13 mouse cellular contexts compared by ENCODE assay signal in the genomic region with DNA sequence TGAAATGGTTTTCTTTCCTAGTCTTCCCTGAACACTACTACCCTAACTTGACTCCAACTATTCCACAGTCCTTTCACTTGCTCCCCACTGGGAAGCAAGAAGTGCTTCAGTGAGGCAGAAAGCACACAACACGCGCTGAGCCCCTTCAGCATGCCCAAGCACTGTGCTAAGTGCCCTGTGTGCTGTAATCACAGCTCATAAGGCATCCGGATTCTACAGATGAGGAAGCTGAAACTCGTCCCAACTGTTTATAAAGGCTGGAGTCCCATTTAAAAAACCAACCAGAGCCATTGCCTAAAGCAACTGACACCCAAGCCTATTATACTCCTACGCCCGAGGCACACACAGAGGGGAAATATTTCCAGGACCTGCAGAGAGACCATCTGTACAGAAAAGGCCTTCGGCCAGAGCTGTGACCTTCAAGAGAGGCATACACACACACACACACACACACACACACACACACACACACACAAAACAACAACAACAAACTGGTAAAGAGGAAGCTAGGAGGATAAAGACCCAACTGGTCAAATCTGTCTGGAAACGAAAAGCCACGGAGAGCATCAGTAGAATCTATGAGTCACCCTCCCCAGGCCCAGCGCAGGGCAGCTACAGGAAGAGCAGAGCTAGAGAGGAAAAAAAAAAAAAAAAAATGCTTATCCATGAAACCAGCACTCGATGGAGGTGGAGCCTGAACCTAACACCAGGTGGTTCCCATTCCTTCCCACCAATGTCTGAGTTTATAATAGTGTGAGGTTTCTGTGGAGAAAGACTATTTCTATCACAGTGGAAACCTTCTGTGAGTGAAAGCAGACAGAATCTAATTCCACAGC.
DNase-seq lines count a peak whose midpoint lies in the region; ATAC-seq and TF ChIP-seq lines count a peak whose summit lies in the region.
"Had no signal": no experiment of that assay in that cellular context is flagged by ENCODE, and none has a peak within 500 bp of the region (broad histone marks: within the 10 kb centered on the region; RNA-seq: fewer than 3 reads in every experiment).

No protein-coding gene starts in this region.

- TF ChIP-seq CTCF in intestine, postnatal 0 days (IDR thresholded peaks at IDR 0.05; ENCODE audit: low read depth) = no peak
- no peak for TF ChIP-seq CTCF in stomach, postnatal 0 days (IDR thresholded peaks at IDR 0.05; ENCODE audit: low read depth)

- H3K4me1 ChIP-seq in intestine, embryonic 15.5 days (replicated peaks) = no peaks in the 10 kb centered on the region
- no peaks in the 10 kb centered on the region for H3K4me1 ChIP-seq in intestine, postnatal 0 days (replicated peaks; ENCODE audit: control insufficient read depth, insufficient read depth, low read length)
- no peaks in the 10 kb centered on the region for H3K4me1 ChIP-seq in stomach, embryonic 14.5 days (ENCODE audit: control insufficient read depth, insufficient read depth, low read length)
- no peaks in the 10 kb centered on the region for H3K4me1 ChIP-seq in stomach, postnatal 0 days (replicated peaks; ENCODE audit: control insufficient read depth, insufficient read depth)
- H3K4me1 ChIP-seq in forebrain, embryonic 10.5 days = no peaks in the 10 kb centered on the region
- H3K4me1 ChIP-seq: hindbrain, embryonic 15.5 days; liver, embryonic 15.5 days; midbrain, embryonic 15.5 days had no signal

- H3K27ac ChIP-seq in intestine, embryonic 15.5 days = no peak overlapping the region
- H3K27ac ChIP-seq in intestine, postnatal 0 days (ENCODE audit: low read depth, low read length) = no peak overlapping the region
- peak overlapping the region; percentile 39; the same call in 1 of the 2 replicates for H3K27ac ChIP-seq in stomach, embryonic 14.5 days (ENCODE audit: low read length)
- H3K27ac ChIP-seq in stomach, postnatal 0 days (replicated peaks) = no peak overlapping the region
- H3K27ac ChIP-seq in forebrain, embryonic 10.5 days = no peak overlapping the region
- H3K27ac ChIP-seq: hindbrain, embryonic 15.5 days; liver, embryonic 15.5 days; midbrain, embryonic 15.5 days had no signal

- H3K9ac ChIP-seq in intestine, embryonic 15.5 days = no peak overlapping the region
- no peak overlapping the region for H3K9ac ChIP-seq in intestine, postnatal 0 days (ENCODE audit: low read depth, low read length)
- H3K9ac ChIP-seq in stomach, embryonic 14.5 days (replicated peaks; ENCODE audit: low read depth, low read length) = no peak overlapping the region
- H3K9ac ChIP-seq in stomach, postnatal 0 days (ENCODE audit: low read length) = no peak overlapping the region
- H3K9ac ChIP-seq: hindbrain, embryonic 15.5 days; liver, embryonic 15.5 days; midbrain, embryonic 15.5 days had no signal

- ATAC-seq in intestine, embryonic 15.5 days = peak; percentile 51; the same call in 1 of the 2 replicates
- no peak for ATAC-seq in intestine, postnatal 0 days
- ATAC-seq in stomach, embryonic 14.5 days (ENCODE audit: insufficient number of reproducible peaks, insufficient read depth, low FRiP score, low read depth) = peak; percentile 56; the same call in 1 of the 2 replicates
- no peak for ATAC-seq in stomach, postnatal 0 days (ENCODE audit: low FRiP score, low TSS enrichment)
- ATAC-seq: forebrain, embryonic 14.5 days; midbrain, embryonic 15.5 days had no signal

- H3K36me3 ChIP-seq in intestine, embryonic 15.5 days = no peaks in the 10 kb centered on the region
- H3K36me3 ChIP-seq in intestine, postnatal 0 days (ENCODE audit: control insufficient read depth, insufficient read depth) = no peaks in the 10 kb centered on the region
- no peaks in the 10 kb centered on the region for H3K36me3 ChIP-seq in stomach, embryonic 14.5 days (ENCODE audit: control insufficient read depth, insufficient read depth, low read length)
- H3K36me3 ChIP-seq in stomach, postnatal 0 days (ENCODE audit: control insufficient read depth, insufficient read depth, low read length) = no peaks in the 10 kb centered on the region
- H3K36me3 ChIP-seq in forebrain, embryonic 10.5 days (replicated peaks) = no peaks in the 10 kb centered on the region
- H3K36me3 ChIP-seq: hindbrain, embryonic 15.5 days; liver, embryonic 15.5 days; midbrain, embryonic 15.5 days had no signal

- H3K9me3 ChIP-seq in intestine, embryonic 15.5 days = no peaks in the 10 kb centered on the region
- no peaks in the 10 kb centered on the region for H3K9me3 ChIP-seq in intestine, postnatal 0 days (ENCODE audit: control insufficient read depth)
- H3K9me3 ChIP-seq in stomach, embryonic 14.5 days (ENCODE audit: control insufficient read depth, low read depth, low read length) = no peaks in the 10 kb centered on the region
- no peaks in the 10 kb centered on the region for H3K9me3 ChIP-seq in stomach, postnatal 0 days (ENCODE audit: control insufficient read depth, low read length)
- no peaks in the 10 kb centered on the region for H3K9me3 ChIP-seq in forebrain, embryonic 10.5 days
- H3K9me3 ChIP-seq: hindbrain, embryonic 15.5 days; liver, embryonic 15.5 days; midbrain, embryonic 15.5 days had no signal

- DNase-seq in stomach, postnatal 0 days (ENCODE audit: low spot score) = no peak
- DNase-seq in cerebellum, postnatal 36 days = peak; percentile 80 to 87
- no peak for DNase-seq in forebrain, embryonic 10.5 days (ENCODE audit: extremely low spot score, low spot score)
- DNase-seq in left cerebral cortex, adult 8-10 months (ENCODE audit: low spot score in 2 of 2) = no peak
- DNase-seq in layer of hippocampus, adult 18-20 months (ENCODE audit: low spot score in 2 of 2) = no peak
- DNase-seq: layer of hippocampus, postnatal 36 days had no signal

- no peak overlapping the region for H3K4me2 ChIP-seq in intestine, embryonic 15.5 days (replicated peaks)
- no peak overlapping the region for H3K4me2 ChIP-seq in intestine, postnatal 0 days (replicated peaks; ENCODE audit: low read depth)
- H3K4me2 ChIP-seq in stomach, embryonic 14.5 days (replicated peaks; ENCODE audit: low read depth, low read length) = no peak overlapping the region
- no peak overlapping the region for H3K4me2 ChIP-seq in stomach, postnatal 0 days (replicated peaks; ENCODE audit: low read depth)
- H3K4me2 ChIP-seq: hindbrain, embryonic 15.5 days; liver, embryonic 15.5 days; midbrain, embryonic 15.5 days had no signal

- H3K4me3 ChIP-seq in intestine, embryonic 15.5 days (replicated peaks) = no peak overlapping the region
- H3K4me3 ChIP-seq in intestine, postnatal 0 days (ENCODE audit: low read depth, low read length) = no peak overlapping the region
- H3K4me3 ChIP-seq in stomach, embryonic 14.5 days (ENCODE audit: low read depth, low read length) = no peak overlapping the region
- no peak overlapping the region for H3K4me3 ChIP-seq in stomach, postnatal 0 days (ENCODE audit: low read depth, low read length)
- no peak overlapping the region for H3K4me3 ChIP-seq in forebrain, embryonic 10.5 days
- H3K4me3 ChIP-seq: hindbrain, embryonic 15.5 days; liver, embryonic 15.5 days; midbrain, embryonic 15.5 days had no signal

- TF ChIP-seq EP300 in stomach, postnatal 0 days (optimal IDR thresholded peaks at IDR 0.05) = no peak

- WGBS in intestine, embryonic 15.5 days = 61% methylated on average over 11 of the region's 11 CpGs
- WGBS in intestine, postnatal 0 days = 69% methylated on average over 11 of the region's 11 CpGs
- WGBS in stomach, embryonic 14.5 days = 68% methylated on average over 11 of the region's 11 CpGs
- WGBS in stomach, postnatal 0 days = 58% methylated on average over 11 of the region's 11 CpGs
- WGBS in forebrain, embryonic 10.5 days = 84% methylated on average over 11 of the region's 11 CpGs

- H3K27me3 ChIP-seq in intestine, embryonic 15.5 days (replicated peaks) = no peaks in the 10 kb centered on the region
- H3K27me3 ChIP-seq in intestine, postnatal 0 days (replicated peaks; ENCODE audit: control insufficient read depth, insufficient read depth, low read length) = no peaks in the 10 kb centered on the region
- H3K27me3 ChIP-seq in stomach, embryonic 14.5 days (ENCODE audit: control insufficient read depth, insufficient read depth, low read length) = no peaks in the 10 kb centered on the region
- H3K27me3 ChIP-seq in stomach, postnatal 0 days (ENCODE audit: control insufficient read depth, insufficient read depth, low read length) = no peaks in the 10 kb centered on the region
- no peaks in the 10 kb centered on the region for H3K27me3 ChIP-seq in forebrain, embryonic 10.5 days (ENCODE audit: poor library complexity, severe bottlenecking)
- H3K27me3 ChIP-seq: hindbrain, embryonic 15.5 days; liver, embryonic 15.5 days; midbrain, embryonic 15.5 days had no signal

Comparison
In these comparisons a context has a peak if more than half of its experiments do, and no peak if none do; other contexts are left out.
1. ATAC-seq: peak in intestine, embryonic 15.5 days (single experiment) and stomach, embryonic 14.5 days (single experiment); none in intestine, postnatal 0 days (single experiment) and stomach, postnatal 0 days (single experiment).
2. DNase-seq: peak in cerebellum, postnatal 36 days (2 of 2); none in stomach, postnatal 0 days (single experiment), forebrain, embryonic 10.5 days (single experiment), left cerebral cortex, adult 8-10 months (0 of 2) and layer of hippocampus, adult 18-20 months (0 of 2).